Mouse (Mus musculus): ENCODE data around the gene Lmbr1l. TPM values are rescaled to one million over a fixed set of nuclear protein-coding genes. Genes with fewer than 3 reads are reported as not detected.

The Lmbr1l gene
- polyA plus RNA-seq, 1 experiment, result 33.4 TPM

DNA sequence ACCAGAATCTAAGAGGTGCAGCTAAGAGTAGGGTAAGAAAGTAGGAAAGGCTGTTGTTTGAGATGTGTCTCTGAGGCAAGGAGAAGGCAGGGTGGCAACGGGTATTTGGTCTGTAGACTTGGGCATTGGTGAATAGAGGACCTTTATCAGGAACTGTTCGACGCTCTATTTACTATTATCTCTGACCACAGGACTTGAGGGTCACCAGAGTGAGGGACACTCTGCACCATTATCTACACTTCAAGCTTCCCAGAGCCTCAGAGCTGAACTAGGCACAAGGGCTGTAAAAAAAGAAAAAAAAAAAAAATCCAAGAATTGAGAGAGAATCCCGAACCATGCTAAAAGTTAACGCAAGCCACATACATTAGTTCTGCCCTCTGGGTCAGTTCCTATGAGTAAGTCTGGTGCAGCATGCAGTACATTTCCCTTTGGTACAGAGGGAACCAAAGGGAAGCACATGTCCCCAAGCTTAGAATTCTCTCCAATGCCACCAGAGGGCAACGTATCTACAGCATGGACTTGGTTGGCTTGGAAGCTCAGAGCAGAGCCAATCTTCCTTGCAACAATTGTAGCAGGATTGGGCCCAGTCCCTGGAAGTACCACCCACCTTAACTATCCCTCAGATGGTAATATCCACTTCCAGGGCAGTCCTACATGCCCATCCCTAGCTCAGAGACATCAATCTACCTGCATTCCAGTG is 26.0 kb downstream of the Lmbr1l start:
- H3K36me3 ChIP-seq (ENCODE audit: control insufficient read depth, insufficient read depth), result no peaks in the 10 kb centered on the region
- no peaks in the 10 kb centered on the region for H3K79me2 ChIP-seq (ENCODE audit: control insufficient read depth, insufficient read depth)
- no peak overlapping the region for H3K4me2 ChIP-seq (ENCODE audit: low read depth)
- TF ChIP-seq MYOG (IDR thresholded peaks at IDR 0.05; ENCODE audit: control insufficient read depth in 1 of 3, insufficient read depth in 1 of 3, insufficient read length in 2 of 3, low read depth in 2 of 3) (no peak), MAX (IDR thresholded peaks at IDR 0.05; ENCODE audit: low read depth) (peak; percentile 72)
- H3K4me3 ChIP-seq, result no peak overlapping the region
- no peak overlapping the region for H3ac ChIP-seq (ENCODE audit: control insufficient read depth, insufficient read length)
- peaks cover 27% of the 10 kb centered on the region for H3K27me3 ChIP-seq (ENCODE audit: control insufficient read depth, insufficient read depth, insufficient read length)

DNA sequence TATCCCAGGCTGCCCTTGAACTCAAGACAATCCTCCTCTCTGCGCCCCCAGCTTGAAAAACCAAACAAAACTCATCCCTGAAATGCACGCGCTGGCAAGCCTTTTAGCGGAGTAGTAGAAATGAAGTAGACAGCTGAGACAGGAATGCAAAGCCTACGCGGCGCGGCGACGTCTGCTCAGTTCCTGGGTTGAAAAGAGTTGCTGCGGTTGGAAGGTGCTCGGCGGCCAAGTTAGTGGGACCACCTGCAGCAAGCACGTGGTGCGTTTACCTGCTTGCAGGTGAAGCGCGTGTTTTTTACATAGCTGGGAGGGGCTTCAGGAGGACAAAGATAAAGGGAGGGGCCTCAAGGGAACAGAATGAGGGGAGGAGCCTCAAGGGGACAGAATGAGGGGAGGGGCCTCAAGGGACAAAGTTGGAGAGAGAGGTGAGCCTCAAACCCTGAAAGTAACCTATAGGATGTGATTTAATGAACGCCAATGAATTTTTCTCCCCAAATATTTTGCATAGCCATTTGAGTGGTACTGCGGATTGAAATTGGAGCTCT is 26.8 kb downstream of the Lmbr1l start:
- Histone ChIP-seq H3K79me2 (ENCODE audit: control insufficient read depth, insufficient read depth) (no peaks in the 10 kb centered on the region), H3K4me2 (ENCODE audit: low read depth) (no peak overlapping the region), H3K4me3 (no peak overlapping the region), H3K36me3 (ENCODE audit: control insufficient read depth, insufficient read depth) (no peaks in the 10 kb centered on the region), H3ac (ENCODE audit: control insufficient read depth, insufficient read length) (no peak overlapping the region), H3K27me3 (ENCODE audit: control insufficient read depth, insufficient read depth, insufficient read length) (peaks cover 23% of the 10 kb centered on the region)
- TF ChIP-seq SRF (IDR thresholded peaks at IDR 0.05; ENCODE audit: control insufficient read depth, insufficient read length, low read depth) (no peak), POLR2AphosphoS2 (IDR thresholded peaks at IDR 0.05; ENCODE audit: insufficient read length, low read depth) (no peak), REST (IDR thresholded peaks at IDR 0.05; ENCODE audit: insufficient read depth, insufficient read length) (no peak), POLR2A (IDR thresholded peaks at IDR 0.05; ENCODE audit: insufficient read length, low read depth) (no peak), MYOD1 (IDR thresholded peaks at IDR 0.05; ENCODE audit: control insufficient read depth in 1 of 3, insufficient read length in 2 of 3, low read depth in 2 of 3) (no peak), CEBPB (IDR thresholded peaks at IDR 0.05; ENCODE audit: insufficient read depth, poor library complexity, severe bottlenecking) (no peak), TCF3 (IDR thresholded peaks at IDR 0.05; ENCODE audit: insufficient read length, low read depth) (no peak), E2F4 (IDR thresholded peaks at IDR 0.05; ENCODE audit: insufficient read depth) (no peak), MYOG (IDR thresholded peaks at IDR 0.05; ENCODE audit: control insufficient read depth in 1 of 3, insufficient read depth in 1 of 3, insufficient read length in 2 of 3, low read depth in 2 of 3) (no peak), USF1 (IDR thresholded peaks at IDR 0.05; ENCODE audit: low read depth) (no peak), MAX (IDR thresholded peaks at IDR 0.05; ENCODE audit: low read depth) (no peak)

- H3ac ChIP-seq (ENCODE audit: control insufficient read depth, insufficient read length), result no peak overlapping the region
- no peaks in the 10 kb centered on the region for H3K79me2 ChIP-seq (ENCODE audit: control insufficient read depth, insufficient read depth)
- no peak overlapping the region for H3K4me3 ChIP-seq
- no peak for TF ChIP-seq TCF3 (IDR thresholded peaks at IDR 0.05; ENCODE audit: insufficient read length, low read depth)
- TF ChIP-seq POLR2A (IDR thresholded peaks at IDR 0.05; ENCODE audit: insufficient read length, low read depth), result no peak
- TF ChIP-seq MAX (IDR thresholded peaks at IDR 0.05; ENCODE audit: low read depth), result no peak
- TF ChIP-seq MYOG (IDR thresholded peaks at IDR 0.05; ENCODE audit: control insufficient read depth in 1 of 3, insufficient read depth in 1 of 3, insufficient read length in 2 of 3, low read depth in 2 of 3), result no peak
- TF ChIP-seq E2F4 (IDR thresholded peaks at IDR 0.05; ENCODE audit: insufficient read depth), result no peak
- TF ChIP-seq POLR2AphosphoS2 (IDR thresholded peaks at IDR 0.05; ENCODE audit: insufficient read length, low read depth), result no peak
- no peak for TF ChIP-seq REST (IDR thresholded peaks at IDR 0.05; ENCODE audit: insufficient read depth, insufficient read length)
- TF ChIP-seq TCF12 (IDR thresholded peaks at IDR 0.05; ENCODE audit: insufficient read depth, poor library complexity, severe bottlenecking), result no peak
- H3K36me3 ChIP-seq (ENCODE audit: control insufficient read depth, insufficient read depth), result no peaks in the 10 kb centered on the region
- peak overlapping the region; percentile 46 for H3K4me2 ChIP-seq (ENCODE audit: low read depth)
- H3K27me3 ChIP-seq (ENCODE audit: control insufficient read depth, insufficient read depth, insufficient read length), result no peaks in the 10 kb centered on the region
Measured at GRCm38 (mm10) chr15:98887526-98887925, 30.5 kb downstream of the Lmbr1l start.

DNA sequence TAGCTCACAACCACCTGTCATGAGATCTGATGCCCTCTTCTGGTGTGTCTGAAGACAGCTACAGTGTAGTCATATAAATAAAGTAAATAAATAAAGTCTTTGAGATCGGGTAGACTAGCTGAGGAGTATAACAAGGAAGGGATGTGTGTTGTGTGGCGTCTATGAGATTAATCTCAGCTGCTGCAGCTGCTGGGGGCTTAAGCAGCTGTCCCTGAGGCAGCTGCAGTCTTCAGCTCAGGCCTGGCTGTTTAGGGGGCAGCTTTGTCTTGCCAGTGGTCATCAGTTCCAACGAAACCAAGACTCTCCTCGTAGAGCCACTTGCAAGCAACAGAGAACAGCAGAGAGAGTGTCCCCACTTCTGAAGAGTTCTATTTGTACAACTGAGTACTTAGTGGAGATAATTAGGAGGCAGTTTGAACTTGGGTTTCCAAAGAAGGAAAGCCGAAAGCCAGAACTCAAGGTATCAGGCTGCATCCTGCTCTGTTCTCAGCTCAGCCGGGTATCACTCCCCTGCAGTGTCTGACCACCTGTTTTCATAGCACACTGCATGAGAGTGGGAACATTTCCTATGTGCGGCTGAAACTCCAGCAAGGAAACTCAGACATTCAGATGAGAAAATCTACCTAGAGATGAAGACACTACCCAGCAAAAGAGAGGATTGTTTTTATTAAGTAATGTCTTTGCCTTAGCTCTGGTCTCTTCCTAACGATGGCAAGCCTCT is 31.2 kb downstream of the Lmbr1l start:
- TF ChIP-seq REST (IDR thresholded peaks at IDR 0.05; ENCODE audit: insufficient read depth, insufficient read length), result no peak
- no peak for TF ChIP-seq MAX (IDR thresholded peaks at IDR 0.05; ENCODE audit: low read depth)
- TF ChIP-seq TCF3 (IDR thresholded peaks at IDR 0.05; ENCODE audit: insufficient read length, low read depth), result peak; percentile 100
- peak; percentile 99 to 100 (median 99) for TF ChIP-seq MYOG (IDR thresholded peaks at IDR 0.05; ENCODE audit: control insufficient read depth in 1 of 3, insufficient read depth in 1 of 3, insufficient read length in 2 of 3, low read depth in 2 of 3)
- peak; percentile 96 to 99 (median 99) for TF ChIP-seq MYOD1 (IDR thresholded peaks at IDR 0.05; ENCODE audit: control insufficient read depth in 1 of 3, insufficient read length in 2 of 3, low read depth in 2 of 3)
- TF ChIP-seq TCF12 (IDR thresholded peaks at IDR 0.05; ENCODE audit: insufficient read depth, poor library complexity, severe bottlenecking), result peak; percentile 100
- H3K36me3 ChIP-seq (ENCODE audit: control insufficient read depth, insufficient read depth), result no peaks in the 10 kb centered on the region

DNA sequence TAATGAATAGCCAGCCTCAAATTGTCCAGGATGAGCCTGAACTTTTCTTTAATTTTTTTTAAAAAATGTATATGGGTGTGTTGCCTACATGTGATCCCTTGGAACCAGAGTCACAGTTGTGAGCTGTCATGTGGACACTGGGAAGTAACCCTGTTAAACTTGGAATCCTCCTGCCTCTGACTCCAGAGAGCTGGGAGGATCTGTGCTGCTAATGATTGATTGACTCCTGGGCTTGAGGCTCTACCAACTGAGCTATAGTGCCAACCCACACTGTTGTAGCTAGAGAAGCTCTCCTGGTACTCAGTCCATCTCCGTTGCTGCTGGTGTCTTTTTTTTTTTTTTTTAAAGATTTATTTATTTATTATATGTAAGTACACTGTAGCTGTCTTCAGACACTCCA is 33.9 kb downstream of the Lmbr1l start:
- no peaks in the 10 kb centered on the region for H3K27me3 ChIP-seq (ENCODE audit: control insufficient read depth, insufficient read depth, insufficient read length)
- H3K36me3 ChIP-seq (ENCODE audit: control insufficient read depth, insufficient read depth), result no peaks in the 10 kb centered on the region
- no peak overlapping the region for H3ac ChIP-seq (ENCODE audit: control insufficient read depth, insufficient read length)
- TF ChIP-seq TCF3 (IDR thresholded peaks at IDR 0.05; ENCODE audit: insufficient read length, low read depth) (no peak), CEBPB (IDR thresholded peaks at IDR 0.05; ENCODE audit: insufficient read depth, poor library complexity, severe bottlenecking) (no peak), E2F4 (IDR thresholded peaks at IDR 0.05; ENCODE audit: insufficient read depth) (no peak), TCF12 (IDR thresholded peaks at IDR 0.05; ENCODE audit: insufficient read depth, poor library complexity, severe bottlenecking) (no peak), POLR2A (IDR thresholded peaks at IDR 0.05; ENCODE audit: insufficient read length, low read depth) (no peak), MYOD1 (IDR thresholded peaks at IDR 0.05; ENCODE audit: control insufficient read depth in 1 of 3, insufficient read length in 2 of 3, low read depth in 2 of 3) (no peak), POLR2AphosphoS2 (IDR thresholded peaks at IDR 0.05; ENCODE audit: insufficient read length, low read depth) (no peak), USF1 (IDR thresholded peaks at IDR 0.05; ENCODE audit: low read depth) (no peak), SRF (IDR thresholded peaks at IDR 0.05; ENCODE audit: control insufficient read depth, insufficient read length, low read depth) (no peak), REST (IDR thresholded peaks at IDR 0.05; ENCODE audit: insufficient read depth, insufficient read length) (no peak), MYOG (IDR thresholded peaks at IDR 0.05; ENCODE audit: control insufficient read depth in 1 of 3, insufficient read depth in 1 of 3, insufficient read length in 2 of 3, low read depth in 2 of 3) (no peak), MAX (IDR thresholded peaks at IDR 0.05; ENCODE audit: low read depth) (no peak)
- no peak overlapping the region for H3K4me3 ChIP-seq
- H3K4me2 ChIP-seq (ENCODE audit: low read depth), result no peak overlapping the region
- no peaks in the 10 kb centered on the region for H3K79me2 ChIP-seq (ENCODE audit: control insufficient read depth, insufficient read depth)

More for the DNA sequence above, 31.2 kb downstream of the Lmbr1l start:
- H3K79me2 ChIP-seq (ENCODE audit: control insufficient read depth, insufficient read depth), result no peaks in the 10 kb centered on the region
- H3ac ChIP-seq (ENCODE audit: control insufficient read depth, insufficient read length), result no peak overlapping the region
- no peaks in the 10 kb centered on the region for H3K27me3 ChIP-seq (ENCODE audit: control insufficient read depth, insufficient read depth, insufficient read length)
- H3K4me3 ChIP-seq, result no peak overlapping the region
- H3K4me2 ChIP-seq (ENCODE audit: low read depth), result peak overlapping the region; percentile 46
